Mouse (Mus musculus): ENCODE measurements at regions not wholly inside any gene's neighbourhood (a gene's known extent, or its start where the extent isn't known, plus 50 kb on each side); places are given as distances from the start of the nearest gene placed in this dataset.

DNA sequence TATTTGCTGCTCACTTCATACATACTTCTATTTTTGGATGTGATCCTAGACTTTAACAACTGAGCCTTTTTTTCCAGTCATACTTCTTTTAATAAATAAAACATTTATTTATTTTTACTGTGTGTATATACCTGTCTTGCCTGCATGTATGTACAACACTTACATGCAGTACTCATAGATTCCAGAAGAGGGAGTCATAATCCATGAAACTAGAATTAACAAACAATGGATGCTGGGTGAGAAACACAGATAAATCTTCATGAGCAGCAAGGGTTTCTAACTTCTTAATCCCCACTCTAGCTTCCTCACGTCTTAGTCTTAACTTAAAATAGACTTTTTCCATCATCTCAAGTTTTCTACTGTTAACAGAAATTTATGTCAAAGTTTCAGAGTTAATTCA, 1253.7 kb upstream of the Nr2f1 start:
- no peak for DNase-seq

DNA sequence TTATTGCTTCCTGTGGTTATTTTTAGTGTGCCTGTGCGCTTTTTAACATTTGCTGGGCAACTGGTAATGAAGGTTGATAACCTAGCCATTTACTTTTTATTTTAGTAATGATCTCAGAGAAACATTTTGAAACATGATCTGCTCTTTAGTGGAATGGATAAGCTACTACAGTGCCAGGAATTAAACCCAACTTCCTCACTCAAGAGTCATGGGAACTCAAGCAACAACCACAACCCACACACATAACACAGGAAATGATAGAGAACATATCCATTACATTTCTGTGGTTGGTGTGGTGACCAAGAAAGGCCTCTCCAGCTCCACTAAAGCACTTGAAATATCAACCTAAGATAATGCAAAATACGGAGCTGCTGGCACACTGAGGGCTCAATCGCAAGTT, 1243.6 kb upstream of the Nr2f1 start:
- DNase-seq = no peak

DNA sequence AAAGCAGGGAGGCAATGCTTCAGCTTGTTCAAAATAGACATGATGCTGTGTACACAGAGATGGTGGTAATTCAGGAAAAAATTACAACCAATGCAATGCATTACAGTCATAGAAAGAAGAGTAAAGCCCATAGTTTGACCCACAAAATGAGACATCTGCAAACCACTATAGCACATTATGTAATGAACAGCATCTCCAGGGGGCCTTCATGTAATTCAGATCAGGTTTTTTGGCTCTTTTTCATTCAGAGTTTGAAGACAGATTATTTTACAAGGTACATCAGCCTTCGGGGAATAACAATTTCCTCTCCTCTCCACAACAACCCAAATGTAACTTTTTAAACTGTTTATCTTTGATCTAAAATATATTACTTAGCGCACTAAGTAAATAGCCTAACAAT, 1243.1 kb upstream of the Nr2f1 start:
- DNase-seq = no peak

DNA sequence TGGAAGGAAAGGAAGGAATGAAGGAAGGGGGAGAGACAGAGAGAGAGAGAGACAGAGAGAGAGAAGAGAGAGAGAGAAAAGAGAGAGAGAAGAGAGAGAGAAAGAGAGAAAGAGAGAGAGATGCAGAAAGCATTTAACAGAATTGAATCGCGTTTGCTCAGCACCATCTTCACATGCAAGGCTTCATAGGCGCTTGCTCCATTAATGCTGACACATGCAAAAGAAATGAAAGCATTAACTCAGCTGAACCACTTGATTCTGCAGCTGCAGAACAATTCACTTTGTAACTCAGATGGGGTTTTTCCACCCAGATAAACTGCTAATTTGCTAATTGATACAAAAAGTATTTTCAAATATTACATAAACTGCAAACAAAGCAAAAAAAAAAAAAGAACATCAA, 1231.9 kb upstream of the Nr2f1 start:
- no peak for DNase-seq

DNA sequence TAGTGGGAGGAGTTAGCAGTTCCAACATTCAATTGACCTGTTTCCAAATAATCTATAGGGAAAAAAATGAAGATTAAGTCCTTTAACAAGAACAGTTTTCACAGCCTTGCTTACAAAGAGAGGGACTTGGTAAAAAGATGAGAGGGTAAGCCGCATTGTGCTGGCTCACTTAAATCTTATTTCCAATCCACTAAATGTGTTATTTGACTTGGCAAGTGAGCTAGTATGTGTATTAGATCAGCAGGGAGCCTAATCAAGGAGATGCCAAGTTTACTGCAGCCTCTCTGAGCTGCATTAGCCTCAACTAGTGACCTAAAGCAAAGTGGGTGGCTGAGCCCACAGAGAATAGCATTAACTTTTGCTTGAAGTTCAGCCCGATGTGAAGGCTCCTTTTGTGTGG, 1231.4 kb upstream of the Nr2f1 start:
- DNase-seq = no peak

DNA sequence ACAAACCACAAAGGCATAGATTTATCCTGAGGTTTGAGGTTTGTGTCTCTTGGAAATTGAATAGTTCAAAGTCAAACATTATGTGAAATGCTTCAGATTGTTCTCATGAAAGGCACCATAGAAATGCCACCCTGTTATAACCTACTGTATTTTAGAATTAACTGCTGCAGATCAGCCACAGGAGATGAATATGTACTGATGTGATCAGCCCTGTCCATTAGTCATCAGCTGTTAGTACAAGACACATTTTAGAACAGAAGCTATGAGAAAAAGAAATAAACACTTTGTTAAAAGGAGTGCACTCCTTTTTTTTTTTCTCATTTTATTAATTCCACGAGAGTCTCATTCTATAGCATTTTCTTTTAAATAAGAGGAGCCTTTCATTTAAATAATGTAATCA, 1231.0 kb upstream of the Nr2f1 start:
- no peak for DNase-seq

DNA sequence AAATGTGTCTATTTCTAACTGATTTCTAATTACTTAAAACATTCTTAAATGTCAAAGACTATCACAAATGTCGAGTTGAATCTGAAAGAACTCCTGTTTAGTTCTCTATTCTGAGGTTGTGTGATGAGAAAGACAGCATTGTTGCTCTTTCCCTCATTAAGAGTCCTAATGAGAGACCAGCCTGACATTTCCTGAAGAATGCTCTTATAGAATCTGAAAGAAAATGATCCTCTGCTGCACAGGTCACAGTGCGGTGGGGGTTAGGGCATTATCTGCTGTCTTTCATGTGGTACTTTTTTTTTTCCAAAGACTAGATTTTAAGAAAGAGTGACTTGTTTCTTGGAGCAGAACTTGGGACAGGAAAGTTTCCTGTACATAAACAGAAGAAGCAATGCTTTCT, 1218.3 kb upstream of the Nr2f1 start:
- DNase-seq = no peak

DNA sequence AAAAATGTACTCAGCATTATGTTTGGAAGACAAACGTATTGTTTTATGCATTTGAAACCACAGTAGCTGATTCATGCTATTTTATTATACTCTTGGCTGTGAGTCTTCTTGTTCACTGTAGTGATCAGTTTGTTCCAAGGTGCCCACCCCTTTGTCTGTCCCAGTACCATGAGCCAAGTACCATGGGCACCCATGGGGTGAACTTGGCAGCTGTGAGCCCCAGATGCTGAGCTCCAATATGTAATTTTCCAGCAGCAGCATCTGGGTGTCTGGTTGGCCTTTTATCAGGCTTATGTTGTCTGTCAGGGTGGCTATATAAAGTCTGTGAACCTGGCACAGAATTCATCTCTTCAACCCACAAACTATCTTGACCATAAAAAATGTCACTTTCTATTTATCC, 1200.5 kb upstream of the Nr2f1 start:
- DNase-seq = no peak

DNA sequence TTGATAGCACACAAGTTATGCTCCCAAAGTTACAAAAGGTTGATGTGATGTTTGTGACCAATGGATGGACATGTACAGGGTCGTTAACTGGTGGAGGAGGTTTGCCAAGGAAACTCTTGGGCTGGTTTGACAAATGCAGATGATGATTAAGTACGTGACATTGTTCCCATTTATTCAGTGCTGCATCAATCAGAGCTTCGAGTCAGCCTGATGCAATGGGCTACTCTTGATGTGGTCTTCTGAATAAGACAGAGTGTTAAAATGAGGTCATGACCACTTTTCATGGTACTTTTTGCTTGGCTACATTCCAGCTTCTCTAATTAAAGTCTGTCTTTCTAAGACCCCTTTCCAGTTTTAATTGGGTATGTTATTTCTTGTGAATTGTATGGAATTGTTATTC, 1194.4 kb upstream of the Nr2f1 start:
- DNase-seq = no peak

DNA sequence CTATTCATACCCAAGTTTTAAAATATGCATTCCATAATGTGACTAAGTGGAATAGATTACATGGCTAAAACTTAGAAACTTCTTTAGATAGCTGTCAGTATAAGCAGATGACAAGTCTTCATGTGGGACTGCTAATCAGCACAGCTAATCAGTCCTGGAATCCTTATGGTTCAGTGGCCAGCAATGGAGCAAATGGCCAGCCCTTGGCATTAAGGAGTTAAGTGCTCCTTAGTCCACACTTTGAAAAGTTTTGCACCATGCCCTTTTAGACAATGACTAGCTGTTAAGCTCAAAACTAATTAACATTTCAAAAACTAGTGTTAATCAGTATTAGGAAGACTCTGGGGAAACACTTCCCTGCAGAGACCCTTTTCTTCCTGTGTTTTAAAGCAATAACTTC, 1188.4 kb upstream of the Nr2f1 start:
- DNase-seq = no peak

DNA sequence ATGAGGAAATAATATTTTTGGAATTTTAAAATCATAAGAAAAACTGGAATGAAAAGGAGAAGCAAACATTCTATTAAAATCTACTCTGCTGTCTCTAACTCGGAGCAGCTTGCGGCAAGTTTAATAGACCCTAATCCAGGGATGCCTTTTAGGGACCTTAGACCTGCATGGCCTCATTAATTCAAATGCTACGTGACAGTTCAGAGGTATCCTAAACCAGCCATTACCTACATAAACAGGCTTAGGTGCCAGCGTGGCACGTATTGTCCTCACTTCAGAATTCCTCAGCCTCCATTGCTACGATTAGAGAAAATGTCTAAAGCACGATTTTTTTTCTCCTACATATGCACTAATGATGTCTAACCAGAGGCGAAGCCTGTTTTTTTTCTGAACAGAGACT, 1141.9 kb upstream of the Nr2f1 start:
- no peak for DNase-seq

DNA sequence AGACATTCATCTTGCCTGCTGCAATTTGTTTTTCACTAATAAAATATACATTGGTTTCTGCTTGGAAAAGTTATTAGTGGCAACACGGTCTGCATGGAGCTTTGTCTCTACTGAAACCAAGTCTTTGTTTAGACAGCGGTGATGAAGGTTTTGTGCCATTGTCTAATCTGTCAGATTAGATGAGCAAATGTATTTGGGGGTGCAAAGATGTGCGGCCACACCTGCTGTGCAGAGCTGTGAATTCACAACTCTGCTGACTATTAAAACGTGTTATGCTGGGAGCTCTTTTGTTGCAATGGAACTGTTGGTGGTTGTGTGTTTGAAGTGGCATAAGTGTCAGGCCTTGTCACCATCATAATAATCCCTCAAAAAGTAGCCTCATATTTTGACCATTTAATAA, 1140.9 kb upstream of the Nr2f1 start:
- DNase-seq = no peak

DNA sequence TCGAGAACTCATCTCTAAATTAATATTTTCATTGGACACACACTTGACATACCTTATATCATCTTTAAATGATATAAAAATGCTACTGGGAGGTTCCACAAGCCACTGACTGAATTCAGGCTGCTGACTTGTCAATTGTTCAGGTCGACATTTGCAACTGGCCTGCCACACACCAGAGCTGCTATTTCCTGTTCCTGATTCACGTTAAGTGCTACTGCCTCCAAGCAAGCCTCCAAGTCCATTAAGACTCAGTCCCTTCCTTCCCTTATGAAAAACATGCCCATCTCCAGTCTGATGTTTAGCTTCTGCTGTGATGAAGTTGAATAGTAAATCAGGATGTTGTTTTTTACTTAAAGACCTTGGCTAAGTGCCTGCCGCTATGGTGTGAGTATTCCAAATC, 1140.2 kb upstream of the Nr2f1 start:
- DNase-seq = no peak

DNA sequence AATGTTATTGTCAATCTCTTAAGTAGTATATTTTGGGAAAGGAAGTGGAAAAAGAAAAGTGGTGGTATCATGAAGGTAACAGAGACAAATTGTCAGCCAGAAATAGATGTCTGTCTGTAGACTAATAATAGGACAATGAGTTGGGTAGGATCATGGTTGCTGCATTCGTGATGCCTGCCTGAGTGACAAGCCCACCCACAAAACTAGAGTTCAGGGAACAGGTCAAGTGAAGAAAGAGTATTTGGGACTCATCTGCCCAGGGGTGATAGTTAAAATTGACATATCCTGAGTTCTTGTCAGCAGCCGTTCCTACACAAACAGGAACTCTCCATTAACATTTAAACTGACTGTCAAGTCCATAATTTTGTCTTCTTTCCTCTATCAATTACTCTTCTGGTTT, 1120.6 kb upstream of the Nr2f1 start:
- no peak for DNase-seq

DNA sequence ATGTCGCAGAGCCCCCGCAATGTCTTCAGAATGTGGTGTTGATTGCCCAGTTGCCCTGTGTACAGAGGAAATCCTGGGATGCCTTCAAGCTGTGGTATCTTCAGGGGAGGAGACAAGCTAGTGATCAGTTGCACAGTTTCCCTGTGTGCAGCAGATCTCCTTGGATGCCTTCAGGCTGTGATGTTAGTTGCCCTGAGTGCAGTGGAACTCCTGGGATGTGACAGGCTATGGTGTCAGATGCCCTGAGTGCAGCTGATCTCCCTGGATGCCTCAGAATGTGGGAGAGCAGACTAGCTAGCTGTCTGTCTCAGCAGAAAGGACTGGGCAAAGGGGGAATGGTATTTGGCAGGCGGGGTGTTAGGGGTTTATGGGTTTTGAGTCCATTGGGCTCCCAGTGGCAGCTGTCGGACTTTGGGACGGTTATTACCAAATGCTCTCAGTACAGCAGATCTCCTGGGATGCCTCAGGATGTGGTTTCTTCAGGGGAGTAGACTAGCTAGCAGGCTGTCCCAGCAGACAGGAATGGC, 1110.1 kb upstream of the Nr2f1 start:
- DNase-seq = no peak

DNA sequence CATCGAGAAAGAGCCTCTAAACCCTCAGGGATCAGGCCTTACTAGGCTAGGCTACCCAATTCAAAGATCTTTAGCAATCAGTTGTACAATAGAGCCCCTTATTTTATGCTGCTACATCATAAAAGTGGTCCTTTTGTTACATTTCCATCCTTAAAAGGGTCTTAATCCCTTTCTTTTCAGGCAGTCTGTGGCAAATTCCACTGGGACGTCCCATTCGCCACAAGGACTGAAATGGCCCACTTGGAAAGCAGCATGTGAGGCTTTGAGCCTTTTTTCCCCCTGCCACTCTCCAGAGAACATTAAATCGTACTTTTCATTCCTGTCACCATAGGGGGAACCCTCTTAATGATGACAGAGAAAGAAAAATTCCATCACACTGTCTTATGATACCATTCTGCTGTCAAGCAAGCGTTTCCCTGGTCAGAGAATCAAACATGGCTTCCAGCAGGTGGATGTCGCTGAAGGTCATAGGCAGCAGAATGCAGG, 1097.7 kb upstream of the Nr2f1 start:
- no peak for DNase-seq

DNA sequence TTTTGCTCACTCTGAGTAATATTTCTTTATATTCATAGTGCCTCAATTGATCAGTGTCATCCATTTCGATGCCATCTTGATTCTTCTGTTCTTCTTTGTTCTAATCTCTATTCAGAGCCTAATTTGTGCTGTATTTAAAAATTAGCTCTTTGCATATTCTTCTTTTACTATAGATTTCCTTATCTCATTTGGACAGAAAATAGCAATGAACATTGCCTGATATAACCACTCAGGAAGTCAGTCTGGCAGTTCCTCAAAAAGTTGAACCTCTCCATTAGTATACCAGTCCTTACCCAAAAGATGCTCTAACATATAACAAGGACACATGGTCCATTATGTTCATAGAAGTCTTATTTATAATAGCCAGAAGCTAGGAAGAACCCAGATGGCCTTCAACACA, 1088.5 kb upstream of the Nr2f1 start:
- no peak for DNase-seq

DNA sequence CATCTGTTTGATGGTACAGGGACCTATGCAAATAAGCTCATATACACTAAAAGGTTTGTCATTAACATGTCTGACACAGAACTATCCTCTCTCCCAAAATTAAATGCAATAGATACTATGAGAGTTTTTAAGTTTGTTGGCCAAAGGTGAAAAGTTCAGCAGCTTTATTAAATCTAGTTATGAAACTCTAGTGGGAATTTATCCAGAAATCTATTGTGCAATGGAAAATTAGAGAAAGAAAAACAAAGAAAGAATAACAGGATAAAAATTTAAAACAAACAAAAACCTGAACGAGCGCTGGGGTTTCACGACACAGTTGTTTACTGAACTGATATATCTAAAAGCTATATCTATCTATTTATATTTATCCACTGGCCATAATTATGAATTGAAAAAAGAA, 1086.6 kb upstream of the Nr2f1 start:
- DNase-seq = no peak

DNA sequence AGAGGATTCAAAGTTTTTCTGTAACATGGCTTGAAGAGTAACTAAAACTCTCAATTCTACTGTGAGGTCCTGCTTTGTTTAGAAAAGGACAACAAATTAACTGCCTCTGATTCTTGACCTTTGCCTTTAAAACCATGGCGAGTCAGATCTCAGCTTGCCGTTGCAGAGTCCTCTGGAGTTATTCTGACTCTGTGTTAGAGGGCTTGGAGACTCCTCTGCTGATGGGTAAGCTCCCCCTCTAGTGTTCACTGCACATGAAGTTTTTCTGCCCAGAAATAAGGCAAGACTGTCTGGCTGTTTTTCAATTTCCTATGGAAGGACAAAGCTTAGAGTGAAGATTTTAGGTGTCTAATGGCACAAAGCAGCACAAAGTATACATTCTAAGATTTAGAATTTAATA, 1085.9 kb upstream of the Nr2f1 start:
- DNase-seq = peak in 1 of 2 experiments; percentile 4

DNA sequence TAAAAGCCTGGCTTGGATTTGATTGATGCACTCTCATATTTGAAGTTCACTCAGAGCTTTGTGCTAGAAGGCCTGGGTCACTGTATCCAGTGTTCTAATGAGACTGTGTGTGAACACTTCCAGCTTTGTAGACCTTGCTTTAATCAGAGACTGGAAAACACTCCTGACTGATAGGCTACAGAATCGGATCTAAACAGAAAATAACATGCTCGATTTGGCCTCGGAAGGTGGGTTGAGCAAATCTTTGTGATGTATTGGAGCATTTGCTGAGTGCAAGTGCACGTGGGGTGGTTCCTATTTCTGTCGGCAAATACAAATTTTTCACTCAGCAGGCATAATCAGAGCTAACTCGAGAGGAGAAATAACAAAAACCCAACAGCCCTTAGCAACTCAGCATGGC, 1078.2 kb upstream of the Nr2f1 start:
- no peak for DNase-seq

DNA sequence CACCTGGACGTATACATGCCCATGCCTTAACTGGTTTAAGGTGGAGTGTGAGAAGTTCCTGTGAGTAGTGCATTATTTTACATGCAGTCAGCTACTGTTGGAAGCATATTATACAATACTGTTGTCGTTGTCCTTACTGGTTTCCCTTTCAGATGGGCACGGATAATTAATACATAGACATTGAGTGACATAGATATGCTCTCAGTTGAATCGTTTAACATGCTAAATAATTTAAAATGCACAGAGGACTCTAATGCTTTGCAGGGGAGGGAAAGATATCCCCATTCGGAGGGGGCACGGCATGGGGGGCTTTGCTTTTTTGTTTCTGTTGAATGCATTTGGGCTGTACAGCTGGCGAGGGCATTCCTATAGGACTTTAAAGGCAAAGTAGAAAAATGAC, 1077.8 kb upstream of the Nr2f1 start:
- DNase-seq = no peak

DNA sequence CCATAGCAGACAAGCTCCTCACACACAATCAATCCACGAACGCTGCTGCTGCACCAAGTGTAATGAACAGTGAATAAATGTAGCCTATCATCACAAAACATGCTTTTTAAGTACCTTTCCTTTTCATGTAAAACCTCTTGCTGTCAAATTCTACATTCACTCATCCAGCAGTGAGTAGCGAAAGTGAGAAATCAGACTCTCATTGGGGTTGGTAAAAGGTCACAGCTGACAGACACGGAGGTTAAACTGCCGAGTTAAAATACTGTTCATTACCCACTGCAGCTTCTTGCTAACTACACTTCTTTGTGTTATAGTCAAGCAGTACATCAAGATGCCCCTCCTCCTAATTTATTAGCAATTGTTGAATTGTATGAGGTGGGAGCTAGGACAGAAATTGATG, 1055.8 kb upstream of the Nr2f1 start:
- DNase-seq = no peak

DNA sequence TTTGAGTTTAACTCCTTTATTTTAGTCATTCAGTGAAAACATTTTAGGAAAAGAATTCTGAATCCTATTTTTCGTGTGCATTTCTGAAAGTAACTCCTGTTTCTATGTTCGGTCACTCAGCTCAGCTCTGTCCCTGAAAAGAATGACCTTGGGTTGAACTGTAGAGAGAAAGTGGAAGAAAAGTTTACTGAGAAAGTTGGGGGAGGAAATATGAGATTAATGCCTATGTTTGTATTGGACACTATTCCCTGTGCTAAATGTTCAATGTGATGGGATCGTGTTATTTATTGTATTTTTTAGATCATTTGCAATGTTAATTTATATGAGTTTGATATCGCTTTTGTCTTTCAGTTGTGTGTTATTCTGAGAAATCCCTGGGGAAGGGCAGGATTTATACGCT, 1052.8 kb upstream of the Nr2f1 start:
- no peak for DNase-seq

DNA sequence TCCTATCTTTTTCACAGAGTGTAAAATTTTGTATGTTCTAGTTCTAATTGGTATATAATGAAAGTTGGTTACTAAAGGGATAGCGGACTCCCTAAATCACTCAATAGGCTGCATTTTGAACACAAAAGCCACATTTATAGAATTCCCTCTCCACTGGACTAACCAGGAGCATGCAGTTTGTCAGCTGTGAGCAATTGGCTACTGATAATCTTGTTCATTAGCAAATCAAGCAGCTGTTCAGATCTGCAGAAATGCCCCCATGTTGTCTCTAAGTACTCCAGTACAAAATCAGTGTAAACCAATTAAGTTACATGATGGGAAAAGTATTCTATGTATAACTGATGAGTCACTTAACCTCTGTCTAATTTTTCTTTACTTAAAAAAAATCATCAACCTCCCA, 1051.7 kb upstream of the Nr2f1 start:
- DNase-seq = no peak
